Mouse (Mus musculus) liver, postnatal 0 days (tissue): Measurements from ENCODE around the gene Rasgrp3.

Source experiments
- CTCF ChIP-seq: sonication (generic); IDR thresholded peaks from 2 replicates; pipeline ENCODE4 v1.5.1; 2016; ENCODE audit warnings: antibody characterized with exemption, low read depth
- EP300 ChIP-seq: IDR thresholded peaks from 2 replicates; pipeline ENCODE4 v1.6.1; 2016; ENCODE audit warnings: antibody characterized with exemption, low read depth, mild to moderate bottlenecking

DNA sequence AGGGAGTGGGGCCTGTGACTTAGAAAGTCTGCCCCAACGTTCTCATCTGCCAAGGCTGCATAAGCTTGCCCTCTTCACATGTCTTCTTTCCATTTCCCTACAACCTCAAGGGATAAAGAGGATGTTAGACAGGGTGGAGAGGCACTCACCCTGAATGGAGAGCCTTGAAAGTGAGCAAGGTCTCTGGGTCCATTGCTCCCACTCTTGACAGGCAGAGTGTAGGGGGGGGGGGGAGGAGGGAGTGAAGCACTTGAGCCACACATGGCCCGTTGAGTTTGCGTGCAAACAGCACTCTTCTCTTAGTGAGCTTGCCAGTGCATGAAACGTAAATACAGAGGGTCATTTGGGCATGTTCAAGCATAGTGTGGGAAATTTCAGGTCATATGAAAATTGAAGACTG, 59.5 kb downstream of the Rasgrp3 start:
- no peak for TF ChIP-seq CTCF
- TF ChIP-seq EP300, result no peak
